Mouse (Mus musculus) forebrain, embryonic 11.5 days (tissue): ENCODE data around the gene Cyp4f14. TPM values are rescaled to one million over a fixed set of nuclear protein-coding genes. Genes with fewer than 3 reads are reported as not detected.

ENCODE experiments used
- polyA plus RNA-seq: library from polyadenylated mRNA; unstranded; fragments of >200 nt; fragmentation: Nextera tagmentation; extraction: Ambion mirVana; gene quantifications from 2 replicates; pipeline ENCODE4 v1.2.1, GENCODE M21; 2014

Cyp4f14 gene
- polyA plus RNA-seq, 1 experiment from 2014 or later: not detected

Other genes starting within 250 kb of the Cyp4f14 start
- 1.1 and 1.8 TPM in 2 replicates for gene Cyp4f15, start 231.7 kb downstream of the Cyp4f14 start, polyA plus RNA-seq
- 45.8 and 48.1 TPM in 2 replicates for gene Zfp871, start 129.1 kb downstream of the Cyp4f14 start, polyA plus RNA-seq
- 25.0 and 27.4 TPM in 2 replicates for gene Zfp811, start 107.4 kb downstream of the Cyp4f14 start, polyA plus RNA-seq
- gene Zfp799, start 87.1 kb downstream of the Cyp4f14 start, polyA plus RNA-seq: 17.9 and 20.3 TPM in 2 replicates
- 9.0 and 10.1 TPM in 2 replicates for gene Zfp870, start 25.7 kb downstream of the Cyp4f14 start, polyA plus RNA-seq
- gene Cyp4f13, start 30.1 kb upstream of the Cyp4f14 start, polyA plus RNA-seq: 3.3 and 4.0 TPM in 2 replicates
- 13.6 and 14.6 TPM in 2 replicates for gene Zfp472, start 48.5 kb upstream of the Cyp4f14 start, polyA plus RNA-seq
- 16.2 and 16.7 TPM in 2 replicates for gene Zfp952, start 75.8 kb upstream of the Cyp4f14 start, polyA plus RNA-seq
- gene Zfp763, start 116.1 kb upstream of the Cyp4f14 start, polyA plus RNA-seq: 20.4 and 23.2 TPM in 2 replicates
- gene 4921501E09Rik, start 150.7 kb upstream of the Cyp4f14 start, polyA plus RNA-seq: not detected in 2 replicates
- gene Zfp563, start 172.0 kb upstream of the Cyp4f14 start, polyA plus RNA-seq: 8.7 and 10.5 TPM in 2 replicates
- not detected in 2 replicates for gene Morc2b, start 222.3 kb upstream of the Cyp4f14 start, polyA plus RNA-seq